Mouse (Mus musculus): ENCODE results near the gene Mob1a.
"Not testable (repeated sequence)": the region's sequence is repeated elsewhere in the genome, so short reads cannot be mapped to it uniquely, and the experiment has no call there.

The Mob1a gene

DNA sequence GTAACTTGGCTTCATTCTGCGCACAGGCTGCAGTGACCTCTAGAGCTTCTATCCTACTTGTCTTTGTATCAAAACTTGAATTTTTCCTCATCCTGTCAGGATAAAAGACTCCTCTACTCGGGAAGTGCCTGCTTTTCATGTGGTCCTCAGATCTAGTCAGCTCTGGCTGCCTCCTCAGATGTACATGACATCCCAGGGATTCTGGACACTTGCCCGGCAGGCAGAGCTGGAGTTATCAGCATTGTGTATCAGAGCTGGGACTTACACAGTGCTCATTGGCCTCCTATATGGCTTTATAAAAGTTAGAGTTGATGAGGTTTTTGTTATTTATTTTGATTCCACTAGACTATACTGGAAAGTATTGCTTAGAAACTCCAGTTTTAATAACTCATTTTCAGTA, 15.6 kb downstream of the Mob1a start:
- DNase-seq (ENCODE audit: low read depth, low spot score): no peak

DNA sequence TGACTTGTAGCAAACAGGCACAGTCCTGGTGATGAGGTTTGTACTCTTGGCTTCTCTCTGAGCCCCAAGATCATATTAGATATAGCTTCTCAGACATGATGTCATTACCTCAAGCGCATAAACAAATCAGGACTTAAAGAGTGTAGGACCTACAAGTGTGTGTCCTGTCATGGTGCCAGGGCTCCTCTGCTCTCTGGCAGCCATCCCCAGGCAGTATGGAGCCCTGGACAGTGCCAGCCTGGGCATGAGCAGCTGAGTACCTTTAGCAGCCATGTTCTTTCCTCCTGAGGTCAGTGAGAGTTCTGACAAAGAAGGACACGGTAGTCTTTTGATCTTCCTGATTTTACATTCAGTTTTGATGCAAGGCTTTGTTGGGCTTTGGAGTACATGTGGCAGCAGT, 17.1 kb downstream of the Mob1a start:
- DNase-seq (ENCODE audit: low read depth, low spot score): no peak

DNA sequence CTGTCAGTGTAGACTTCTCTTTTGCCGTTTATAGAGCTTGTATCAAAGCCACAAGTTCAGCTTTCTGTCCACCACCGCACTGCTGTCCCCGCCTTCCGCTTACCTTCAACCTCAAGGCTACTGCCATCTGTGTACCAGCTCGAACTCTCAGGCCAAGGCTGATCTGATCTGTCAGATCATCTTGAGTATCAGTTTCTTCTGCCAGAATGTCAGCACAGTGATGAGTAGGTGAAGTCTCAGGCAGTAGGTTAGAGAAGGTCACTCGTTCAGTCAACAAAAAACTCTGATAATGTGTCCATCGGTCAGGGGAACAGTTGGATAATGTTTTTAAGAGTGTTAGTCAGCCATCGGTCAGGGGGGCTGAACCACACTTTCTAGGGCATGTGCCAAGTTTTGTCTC, 19.5 kb downstream of the Mob1a start:
- DNase-seq (ENCODE audit: low read depth, low spot score): not testable (repeated sequence)

GRCm38 (mm10) chr6:83347916-83348315, 22.1 kb downstream of the Mob1a start:
- DNase-seq (ENCODE audit: low read depth, low spot score): no peak

GRCm38 (mm10) chr6:83348873-83349272, 23.1 kb downstream of the Mob1a start, which contains the start of gene Bola3:
Gene Bola3, plus strand, starts transcription at chr6:83349147.
- no peak for DNase-seq (ENCODE audit: low read depth, low spot score)

DNA sequence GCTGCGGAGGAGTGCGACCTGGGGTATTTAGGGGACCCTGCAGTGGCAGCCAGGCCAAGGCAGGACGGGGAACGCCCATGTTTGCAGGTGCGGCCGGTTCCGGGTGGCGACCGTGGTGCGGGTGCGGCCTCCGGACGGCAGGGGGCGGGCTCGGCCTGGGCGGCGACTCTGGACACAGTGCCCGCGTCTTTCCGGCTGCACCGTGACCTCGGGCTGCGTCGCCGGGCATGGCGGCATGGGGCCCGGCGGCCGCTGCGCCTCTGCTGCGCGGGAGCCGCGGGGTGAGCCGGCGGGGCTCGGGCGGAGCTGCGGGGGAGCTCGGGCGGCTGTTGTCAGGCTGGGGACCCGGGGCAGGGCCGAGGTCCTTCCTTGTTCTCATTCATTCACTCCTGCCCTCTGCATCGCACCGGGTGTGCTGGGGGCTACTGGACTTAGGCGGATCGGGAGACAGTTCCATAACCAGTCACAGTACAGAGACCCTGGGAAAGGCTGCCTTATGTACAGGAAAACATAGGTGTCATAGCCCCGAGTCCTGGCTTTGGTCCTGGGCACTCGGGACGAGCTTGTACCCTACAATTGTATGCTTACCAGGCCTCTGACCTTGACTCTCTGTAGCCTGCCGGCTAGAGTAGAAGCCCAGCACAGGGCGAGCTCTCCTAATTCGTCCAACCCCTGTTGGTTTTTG, 23.6 kb downstream of the Mob1a start:
- peak; percentile 81 for DNase-seq (ENCODE audit: low read depth, low spot score)

GRCm38 (mm10) chr6:83350172-83350571, 24.4 kb downstream of the Mob1a start:
- DNase-seq (ENCODE audit: low read depth, low spot score): peak; percentile 17

DNA sequence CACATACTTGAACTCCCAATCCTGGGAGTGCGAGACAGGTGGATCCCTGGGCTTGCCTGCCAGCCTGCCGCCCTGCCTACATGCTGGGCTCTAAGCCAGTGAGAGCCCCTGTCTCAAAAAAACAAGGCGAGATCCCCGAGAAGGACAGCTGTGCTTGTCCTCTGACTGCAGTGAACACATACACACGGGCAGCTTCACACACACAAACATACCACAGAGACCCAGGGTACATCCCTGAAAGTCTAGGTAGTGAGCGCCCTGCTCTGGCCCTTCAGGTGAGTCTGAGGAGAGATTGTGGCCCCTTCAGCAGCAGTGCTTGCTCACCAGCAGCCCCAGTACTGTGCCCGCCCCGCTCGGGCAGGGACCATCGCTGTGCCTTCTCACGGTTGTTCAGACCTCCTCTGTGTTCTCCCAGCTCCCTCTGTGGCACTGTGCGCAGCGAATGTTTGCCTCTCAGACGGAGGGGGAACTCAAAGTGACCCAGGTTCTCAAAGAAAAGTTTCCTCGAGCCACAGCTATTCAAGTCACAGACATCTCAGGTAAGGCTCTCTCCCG, 25.1 kb downstream of the Mob1a start:
- no peak for DNase-seq (ENCODE audit: low read depth, low spot score)

DNA sequence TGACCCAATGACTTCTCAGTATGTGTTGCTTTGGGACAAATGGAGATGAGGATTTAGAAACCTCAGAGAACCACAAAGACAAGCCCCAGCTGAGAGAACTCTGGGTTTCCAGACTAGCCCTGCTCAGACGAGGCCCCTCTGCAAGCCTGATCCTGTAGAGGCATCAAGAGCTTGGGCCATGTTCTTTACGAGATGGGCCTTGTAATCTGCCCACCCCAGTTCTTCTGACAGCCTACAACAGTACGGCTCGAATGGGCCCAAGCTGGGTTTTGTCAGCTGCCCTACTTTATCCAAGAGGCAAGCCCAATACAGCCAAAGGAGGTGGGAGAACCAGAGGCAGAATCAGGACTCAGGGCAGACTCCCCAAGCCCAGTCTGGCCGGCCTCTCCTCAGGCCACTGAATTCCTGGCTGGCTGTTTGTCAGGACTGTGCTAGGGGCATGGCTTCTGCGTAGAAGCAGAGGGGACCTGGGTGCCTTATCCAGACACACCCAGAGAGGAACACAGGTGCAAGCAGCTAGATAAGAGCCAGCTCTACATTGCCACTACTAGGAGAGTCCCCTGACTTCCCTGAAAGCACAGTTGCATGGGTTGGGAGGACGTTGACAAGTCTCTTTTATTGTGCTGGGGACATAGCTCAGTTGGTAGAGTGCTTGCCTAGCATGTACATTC, 25.8 kb downstream of the Mob1a start:
- no peak for DNase-seq (ENCODE audit: low read depth, low spot score)

- no peak for DNase-seq (ENCODE audit: low read depth, low spot score)
Measured at GRCm38 (mm10) chr6:83352666-83353410, 27.0 kb downstream of the Mob1a start.

DNA sequence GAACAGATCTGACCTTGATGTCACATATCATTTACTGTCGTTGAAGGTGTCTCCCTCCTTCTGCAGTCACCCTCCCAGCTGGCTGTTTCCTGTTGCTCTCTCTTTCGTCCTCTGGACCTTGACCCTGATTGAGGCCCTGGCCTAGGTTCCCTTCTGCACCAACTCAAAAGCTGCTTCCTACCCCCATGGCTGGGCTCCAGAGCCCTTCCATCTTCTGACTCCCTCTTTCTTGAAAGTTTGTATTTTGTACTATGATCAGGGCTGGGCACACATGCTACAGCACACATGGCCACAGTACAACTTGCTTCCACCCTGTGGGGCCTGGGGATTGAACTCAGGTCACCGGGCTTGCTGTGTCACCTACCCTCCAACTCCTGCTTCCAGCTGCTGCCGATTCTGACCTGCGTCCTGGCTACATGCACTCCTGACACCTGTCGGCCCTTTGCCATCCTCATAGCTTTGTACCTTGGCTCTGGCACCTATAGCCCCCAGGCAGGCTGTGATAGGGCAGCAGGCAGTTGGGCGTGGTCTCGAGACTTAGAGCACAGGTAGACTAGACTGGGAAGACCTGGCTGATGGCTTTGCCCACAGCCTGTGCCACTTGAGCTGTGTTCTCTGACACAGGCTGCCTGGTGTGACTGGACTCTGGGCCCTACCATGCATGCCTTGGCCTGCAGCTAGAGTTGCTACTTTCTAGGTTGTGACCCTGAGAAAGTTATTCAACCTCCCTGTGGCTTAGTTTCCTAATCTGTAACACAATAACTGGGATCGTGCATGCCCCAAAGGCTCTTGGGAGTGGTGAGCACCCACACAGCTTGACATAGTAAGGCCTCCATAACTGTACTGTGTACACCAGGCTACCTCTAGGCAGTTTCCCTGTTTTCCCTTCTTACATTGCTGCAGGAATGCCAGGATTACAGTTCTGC, 29.3 kb downstream of the Mob1a start:
- DNase-seq (ENCODE audit: low read depth, low spot score): no peak

DNA sequence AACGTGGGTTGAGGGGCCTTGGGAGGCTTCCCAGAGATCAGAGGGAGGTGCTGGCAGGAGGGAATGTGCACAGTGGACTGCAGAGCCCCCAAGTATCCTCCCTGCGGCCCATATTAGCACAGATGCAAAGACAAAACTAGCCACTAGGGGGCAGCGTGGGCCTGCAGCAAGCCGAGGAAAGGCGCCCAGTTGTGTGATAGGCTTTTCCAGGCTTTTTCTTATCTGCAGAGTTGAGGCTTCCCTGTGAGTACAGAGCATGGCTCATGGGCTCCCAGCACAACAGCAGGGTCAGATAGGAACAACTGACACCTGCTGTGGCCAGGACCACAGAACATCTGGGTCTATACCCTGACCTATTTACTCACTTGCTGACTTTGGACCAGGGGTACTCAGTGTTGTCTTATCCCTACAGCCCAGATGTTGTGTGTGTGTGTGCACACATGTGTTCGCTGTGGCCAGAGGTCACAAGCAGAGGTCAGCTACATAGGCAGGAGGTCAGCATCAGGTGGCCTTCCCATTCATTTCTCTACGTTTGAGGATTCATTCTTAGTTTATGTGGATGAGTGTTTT, 30.8 kb downstream of the Mob1a start:
- DNase-seq (ENCODE audit: low read depth, low spot score): peak; percentile 72

DNA sequence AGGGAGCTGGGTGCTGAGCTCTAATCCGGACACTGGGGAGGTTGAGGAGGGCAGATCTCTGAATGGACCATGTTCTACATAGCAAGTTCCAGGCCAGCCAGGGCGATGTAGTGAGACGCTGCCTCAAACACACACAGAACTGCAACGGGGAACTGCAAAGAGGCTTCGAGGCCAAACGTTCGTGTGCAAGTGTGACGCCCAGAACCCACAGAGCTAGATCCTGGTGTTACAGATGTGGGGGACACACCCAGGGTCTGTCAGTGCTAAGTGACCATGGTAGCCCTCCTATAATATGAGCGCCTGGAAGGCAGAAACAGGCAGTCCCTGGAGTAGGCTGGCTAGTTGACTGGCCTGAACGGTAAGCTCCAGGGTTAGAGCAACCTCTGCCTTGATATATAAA, 31.6 kb downstream of the Mob1a start:
- no peak for DNase-seq (ENCODE audit: low read depth, low spot score)

DNA sequence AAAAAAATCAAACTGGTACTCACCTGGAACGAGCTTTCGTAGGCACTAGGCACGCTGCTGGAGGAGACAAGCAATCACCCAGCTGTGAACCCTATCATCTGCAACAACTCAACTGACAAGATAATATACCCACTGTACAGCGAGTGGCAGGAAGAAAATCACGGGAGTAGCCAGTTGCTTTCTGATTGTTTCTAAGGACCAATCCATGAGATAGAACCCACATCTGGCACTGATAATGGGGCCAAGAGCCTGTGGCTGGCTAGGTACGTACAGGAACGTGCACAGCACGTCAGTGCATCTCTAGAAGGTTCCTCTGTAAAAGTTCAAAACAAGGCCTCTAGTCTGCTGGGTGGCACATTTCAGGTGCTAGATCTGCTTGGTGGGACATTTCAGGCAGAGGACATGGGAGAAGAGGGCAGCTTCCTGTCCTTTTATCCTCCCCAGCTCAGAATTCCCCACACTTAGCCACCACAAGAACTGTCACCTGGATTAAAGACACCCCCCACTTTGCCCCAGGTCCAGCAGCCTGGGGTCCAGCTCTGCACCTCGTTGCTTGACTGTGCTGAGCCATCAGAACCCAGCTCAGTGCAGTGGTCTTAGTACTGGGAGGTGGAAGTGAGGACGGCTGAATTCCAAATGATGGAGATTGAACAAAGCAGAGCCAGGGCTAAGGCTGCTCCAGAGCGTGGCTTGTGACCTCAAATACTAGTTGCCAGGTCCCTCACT, 35.9 kb downstream of the Mob1a start:
- no peak for DNase-seq (ENCODE audit: low read depth, low spot score)

GRCm38 (mm10) chr6:83363075-83363474, 37.3 kb downstream of the Mob1a start:
- no peak for DNase-seq (ENCODE audit: low read depth, low spot score)

DNA sequence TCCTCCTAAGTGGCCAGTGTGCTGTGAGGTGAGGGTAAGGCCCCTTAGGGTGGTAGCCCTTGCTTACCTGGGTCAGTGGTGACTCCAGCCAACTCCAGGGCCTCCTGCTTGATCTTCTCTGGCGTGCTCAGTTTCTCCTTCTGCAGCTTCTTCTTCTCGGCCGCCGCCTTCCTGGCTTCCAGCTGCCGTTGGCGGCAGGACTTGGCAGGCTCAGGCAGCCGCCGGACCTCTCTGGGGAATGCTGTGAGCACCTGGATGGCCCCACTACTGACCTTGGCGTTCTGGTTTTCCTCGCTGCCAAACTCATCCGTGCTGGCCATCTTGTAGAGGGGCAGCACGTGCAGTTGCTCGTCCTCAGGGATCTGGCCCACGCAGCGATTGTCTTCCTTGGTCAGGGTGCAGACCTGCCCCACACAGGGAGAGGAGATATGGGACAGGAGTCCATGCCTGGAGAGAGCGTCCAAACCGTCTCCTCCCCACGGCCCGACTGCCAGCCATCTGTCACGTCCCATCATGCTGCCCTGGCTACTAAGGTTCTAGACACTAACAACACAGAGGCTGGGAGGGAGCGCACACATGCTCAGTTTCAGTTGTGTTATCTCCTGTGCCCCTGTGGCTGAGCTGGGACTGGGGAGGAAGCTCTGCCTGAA, 44.6 kb downstream of the Mob1a start:
- no peak for DNase-seq (ENCODE audit: low read depth, low spot score)

DNA sequence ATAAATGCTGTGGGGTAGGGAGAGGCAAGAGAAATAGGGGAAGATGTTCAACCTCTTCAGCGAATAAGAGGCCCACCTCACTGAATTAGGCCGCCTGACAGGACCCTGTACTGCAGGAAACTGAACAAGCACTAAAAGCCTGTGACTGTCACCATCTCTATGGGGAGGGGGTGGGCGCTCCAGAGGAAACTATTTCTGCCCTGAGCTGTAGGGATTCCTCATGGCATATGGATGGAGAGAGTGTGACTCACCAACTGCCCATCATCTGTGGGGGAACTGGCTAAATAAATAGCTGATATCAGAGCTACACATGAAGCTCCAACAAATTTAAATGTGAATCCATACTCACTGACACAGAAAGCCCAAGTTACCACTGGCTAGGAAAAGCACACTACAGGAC, 45.5 kb downstream of the Mob1a start:
- DNase-seq (ENCODE audit: low read depth, low spot score): no peak

DNA sequence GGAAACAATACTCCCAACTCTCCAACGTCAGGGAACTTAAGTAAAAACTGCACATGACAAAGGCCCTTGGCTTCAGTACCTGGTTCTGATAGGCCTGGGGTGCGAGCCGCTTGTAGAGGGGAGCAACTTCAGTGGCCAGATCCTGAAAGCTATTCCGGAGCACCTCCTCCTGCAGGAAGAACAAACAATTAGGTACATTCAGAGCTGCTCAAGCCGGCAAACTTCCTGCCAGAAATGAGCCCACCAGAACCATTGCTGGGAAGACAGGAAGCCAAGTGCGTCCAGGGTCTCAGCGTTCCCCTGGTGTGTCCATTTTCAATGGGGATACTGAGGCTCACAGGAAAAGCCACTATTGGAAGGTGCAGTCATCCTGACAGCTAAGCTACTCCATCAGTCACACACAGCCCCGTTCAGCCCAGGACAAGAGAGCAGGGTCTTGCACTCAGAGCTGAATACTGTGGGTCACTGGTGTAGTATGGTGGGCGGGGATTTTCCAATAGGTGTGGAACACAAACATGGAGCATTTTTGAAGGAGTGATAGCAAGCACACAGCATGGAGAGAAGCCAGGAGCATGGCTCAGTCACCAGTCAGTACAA, 48.0 kb downstream of the Mob1a start:
- DNase-seq (ENCODE audit: low read depth, low spot score): no peak

Data from ES-CJ7 (cell line).